Mouse (Mus musculus) adrenal gland, postnatal 25 days (tissue): Measurements from ENCODE around the gene Naip5. TPM values are rescaled to one million over a fixed set of nuclear protein-coding genes. Genes with fewer than 3 reads are reported as not detected.
"Not testable (repeated sequence)": the region's sequence is repeated elsewhere in the genome, so short reads cannot be mapped to it uniquely, and the experiment has no call there.

Experiments used
- DNase-seq: peaks from one replicate; pipeline ENCODE4 v3.0.0; 2021; ENCODE audit warnings: mixed read lengths
- long read RNA-seq: library from polyadenylated mRNA; stranded (forward); transcript quantifications from one replicate; pipeline ENCODE4 v2.0.0, GENCODE M21; 2021
- total RNA-seq: library from RNA; stranded (reverse); gene quantifications from 2 replicates; pipeline ENCODE4 v1.2.3, GENCODE M21; 2021

The Naip5 gene
- 7.7 and 13.4 TPM in 2 replicates for total RNA-seq
- long read RNA-seq, partial matches to known transcripts, result 1 of 2 reads
- long read RNA-seq, other reads (novel, unspliced or antisense), result 1 of 2 reads

DNA sequence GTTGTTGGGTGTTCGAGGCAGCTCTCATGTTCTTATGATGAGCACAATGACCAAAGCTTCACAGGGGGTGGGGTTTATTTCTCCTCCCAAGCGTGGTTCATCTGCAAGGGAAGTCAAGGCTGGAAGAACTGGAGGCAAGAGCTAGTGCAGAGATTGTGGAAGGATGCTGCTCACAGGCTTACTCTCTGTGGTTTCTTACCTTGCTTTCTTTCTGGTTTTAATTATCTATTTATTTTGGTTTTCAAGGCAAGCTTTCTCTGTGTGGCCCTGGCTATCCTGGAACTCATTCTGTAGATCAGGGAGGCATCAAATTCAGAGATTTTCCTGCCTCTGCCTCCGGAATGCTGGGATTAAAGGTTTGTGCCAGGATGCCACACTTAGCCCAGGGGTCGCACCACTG, at the start of gene Naip5:
Gene Naip5 (minus strand): TSS at position 101 of the 400 bp plus-strand sequence.
- DNase-seq, result not testable (repeated sequence)

DNA sequence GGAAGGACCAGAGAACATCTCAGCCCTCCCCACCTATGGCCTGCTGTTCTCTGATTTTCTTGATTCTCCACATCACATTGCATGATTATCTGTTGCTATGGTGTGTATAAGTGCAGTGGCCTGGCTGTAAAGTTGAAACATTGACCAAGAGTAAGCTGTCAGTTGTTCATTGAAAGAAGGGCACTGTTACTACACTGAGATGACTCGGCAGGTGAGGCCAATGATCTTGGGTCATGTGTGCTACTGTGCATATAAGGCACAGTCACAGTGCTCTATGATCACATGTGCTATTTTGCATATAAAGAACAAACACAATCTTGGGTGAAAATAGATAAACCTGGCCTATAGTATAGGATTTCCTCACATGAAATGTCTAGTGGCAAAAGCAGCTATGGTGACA, 38.5 kb upstream of the Naip5 start:
- no peak for DNase-seq

DNA sequence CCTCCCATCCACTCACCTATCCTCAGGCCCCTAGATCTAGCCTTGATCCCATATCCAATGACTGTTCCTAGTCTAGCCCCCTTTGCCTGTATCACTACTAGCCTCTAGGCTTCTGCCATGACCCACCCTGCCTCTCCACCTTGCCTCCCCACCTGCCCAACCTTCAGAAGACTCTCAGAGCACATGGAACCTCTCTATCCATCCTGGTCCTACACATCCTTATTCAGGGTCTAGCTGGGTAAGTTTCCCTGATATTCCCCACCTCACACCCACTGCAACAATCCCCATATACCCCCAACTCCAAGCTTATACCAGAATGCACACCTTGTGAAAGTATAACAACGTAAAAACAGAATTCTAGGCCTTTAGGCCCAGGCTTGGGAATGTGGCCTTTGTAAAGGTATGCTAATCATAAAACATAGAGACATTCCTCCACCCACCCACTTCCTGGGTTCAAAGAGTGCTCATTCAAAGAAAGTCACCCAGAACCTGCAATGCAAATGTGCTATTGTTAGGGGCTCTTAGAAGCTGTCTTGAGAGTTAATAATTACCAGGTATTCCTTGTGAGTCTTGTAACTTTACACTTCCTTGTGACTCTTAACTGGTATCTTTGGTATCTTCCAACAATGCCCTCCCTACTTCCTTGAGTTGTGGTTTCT, 25.5 kb upstream of the Naip5 start:
- not testable (repeated sequence) for DNase-seq

DNA sequence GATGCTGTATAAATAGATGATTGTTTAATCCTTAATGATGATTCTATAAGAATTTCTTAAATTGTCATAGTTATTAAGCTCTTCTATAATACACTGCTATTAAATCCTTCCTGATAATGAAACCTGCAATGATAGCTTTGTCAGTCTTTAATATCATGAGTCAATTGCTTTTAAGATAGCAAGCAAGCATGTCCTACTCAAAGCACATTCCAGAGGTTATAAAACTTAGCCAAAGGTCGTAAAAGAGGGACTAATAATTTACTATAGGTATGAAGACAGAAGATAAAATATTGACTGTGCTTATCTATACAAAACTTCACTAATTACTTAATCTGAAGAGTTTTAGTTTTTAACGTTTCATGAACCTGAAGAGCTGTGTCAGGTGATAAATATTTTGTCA, 10.9 kb upstream of the Naip5 start:
- not testable (repeated sequence) for DNase-seq

DNA sequence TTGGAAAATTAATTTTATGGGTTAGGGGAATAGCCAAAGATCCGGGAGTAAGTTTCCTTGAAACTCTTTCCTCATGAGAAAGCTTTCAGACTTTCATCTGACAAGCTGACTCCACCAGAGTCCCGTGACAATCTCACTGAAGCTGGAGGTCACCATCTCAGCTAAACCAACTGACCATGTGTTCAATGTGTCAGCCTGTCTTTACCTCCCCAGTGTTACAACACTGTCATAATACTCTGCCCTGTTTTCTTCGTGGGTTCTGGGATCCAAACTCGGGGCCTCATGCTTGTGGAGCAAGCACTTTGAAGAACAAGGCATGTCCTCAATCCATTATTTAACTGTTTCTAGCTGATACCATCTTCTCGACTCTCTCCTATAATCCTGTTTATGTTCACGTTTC, 9.8 kb upstream of the Naip5 start:
- not testable (repeated sequence) for DNase-seq

DNA sequence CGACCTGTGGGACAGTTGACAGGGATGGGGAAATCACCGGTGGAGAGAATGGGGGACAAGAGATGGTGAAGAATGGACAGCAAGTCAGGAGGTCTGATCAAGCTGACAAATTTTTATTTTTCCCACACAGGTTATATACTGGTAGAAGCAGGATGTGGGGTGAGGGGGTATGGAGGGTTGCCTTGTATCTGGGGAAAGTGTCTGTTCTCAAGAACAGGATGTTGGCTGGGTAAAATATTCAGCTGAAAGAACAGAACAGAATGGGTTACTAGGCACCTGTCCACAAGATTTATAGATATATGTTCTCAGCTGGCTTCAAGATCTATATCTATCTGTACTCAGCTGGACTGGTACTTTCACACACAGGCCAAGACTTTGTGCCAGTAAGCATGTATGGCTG, 5.8 kb upstream of the Naip5 start:
- DNase-seq, result not testable (repeated sequence)

DNA sequence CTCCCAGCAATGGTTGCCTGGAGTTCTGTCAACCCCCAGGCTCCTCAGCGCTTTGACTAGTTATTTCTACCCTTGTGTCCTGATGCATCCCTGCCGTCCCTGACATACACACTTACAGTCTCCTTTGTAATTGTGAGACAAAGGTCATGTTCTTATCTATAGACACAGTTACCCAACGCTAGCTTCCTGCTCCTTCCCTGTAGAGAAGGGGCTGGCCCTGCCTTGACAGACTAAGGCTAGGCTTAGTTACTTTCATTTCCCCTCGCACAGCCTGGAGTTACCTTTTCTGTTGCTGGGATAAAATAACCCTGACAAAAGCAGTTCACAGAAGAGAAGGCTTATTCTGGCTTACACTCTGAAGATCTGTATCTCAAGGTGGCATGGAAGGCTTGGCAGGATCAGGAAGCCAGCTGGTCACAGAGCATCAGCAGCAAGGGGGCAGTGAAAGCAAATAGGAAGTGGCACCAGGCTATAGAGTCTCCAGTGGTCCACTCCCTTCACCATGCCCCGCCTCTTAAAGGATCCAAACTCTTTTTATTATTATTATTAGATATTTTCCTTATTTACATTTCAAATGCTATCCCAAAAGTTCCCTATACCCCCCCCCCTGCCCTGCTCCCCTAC, 885 bp upstream of the Naip5 start:
- DNase-seq, result not testable (repeated sequence)

DNA sequence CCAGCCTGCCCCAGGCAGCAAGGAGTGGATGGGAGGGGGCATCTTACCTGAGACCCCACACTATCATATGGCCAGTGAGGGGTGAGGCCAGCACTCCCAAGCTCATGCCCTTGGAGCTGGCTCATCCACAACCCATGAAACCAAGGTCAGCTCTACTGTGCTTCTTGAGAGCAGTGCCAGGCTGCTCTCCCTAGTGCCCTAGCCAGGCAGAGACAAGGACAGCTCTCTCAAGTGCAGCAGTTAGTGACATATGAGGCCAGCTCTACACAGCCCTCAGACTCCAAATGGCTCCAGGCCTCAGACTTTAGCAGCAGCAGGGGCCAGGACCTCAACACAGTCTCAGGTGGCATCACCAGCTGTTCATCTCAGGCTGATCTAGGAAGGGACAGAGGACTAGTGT, 2.4 kb downstream of the Naip5 start:
- peak; percentile 5 for DNase-seq

DNA sequence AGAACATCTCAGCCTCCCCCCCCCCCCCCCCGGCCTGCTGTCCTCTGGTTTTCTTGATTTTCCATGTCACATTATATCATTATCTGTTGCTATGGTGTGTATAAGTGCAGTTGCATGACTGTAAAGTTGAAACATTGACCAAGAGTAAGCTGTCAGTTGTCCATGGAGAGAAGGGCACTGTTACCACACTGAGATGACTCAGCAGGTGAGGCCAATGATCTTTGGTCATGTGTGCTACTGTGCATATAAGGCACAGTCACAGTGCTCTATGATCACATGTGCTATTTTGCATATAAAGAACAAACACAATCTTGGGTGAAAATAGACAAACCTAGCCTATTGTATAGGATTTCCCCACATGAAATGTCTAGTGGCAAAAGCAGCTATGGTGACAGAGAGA, 32.4 kb downstream of the Naip5 start:
- not testable (repeated sequence) for DNase-seq

DNA sequence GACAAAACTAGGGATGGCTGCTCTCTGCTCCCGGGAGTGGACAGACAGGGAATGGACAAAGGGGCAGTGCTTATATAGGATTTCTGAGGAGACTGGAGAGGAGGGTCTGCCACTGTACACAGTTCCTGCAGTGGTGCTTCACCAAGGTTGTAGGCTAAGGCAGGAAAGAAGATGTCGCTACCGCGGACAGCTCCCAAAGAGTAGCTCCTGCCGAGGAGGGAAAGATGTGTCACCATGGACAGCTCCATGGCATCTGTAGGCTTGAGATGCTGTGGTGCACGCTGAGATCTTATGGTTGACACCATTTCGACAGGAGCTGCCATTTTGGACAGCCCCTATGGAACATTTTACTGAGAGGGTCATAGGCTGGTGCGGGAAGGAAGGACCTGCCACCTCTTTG, 35.6 kb downstream of the Naip5 start:
- peak; percentile 60 for DNase-seq

DNA sequence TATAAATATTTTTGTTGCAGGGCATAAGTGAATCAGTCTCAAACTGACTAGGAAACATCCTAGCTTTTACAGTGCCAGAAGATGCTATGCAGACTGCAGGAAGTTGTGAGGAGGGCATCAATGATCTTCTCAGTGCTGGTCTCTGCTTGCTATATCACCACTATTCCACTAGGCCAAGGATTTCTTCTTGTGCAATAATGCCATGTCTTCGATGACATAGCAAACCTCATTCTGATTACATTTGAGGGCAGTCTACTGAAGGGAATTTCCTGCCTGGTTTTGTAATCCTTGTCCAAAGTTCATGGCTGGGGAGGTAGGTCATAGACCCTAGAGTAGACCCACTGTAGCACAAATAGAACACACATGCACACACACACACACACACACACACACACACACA, 42.8 kb downstream of the Naip5 start:
- DNase-seq, result no peak

DNA sequence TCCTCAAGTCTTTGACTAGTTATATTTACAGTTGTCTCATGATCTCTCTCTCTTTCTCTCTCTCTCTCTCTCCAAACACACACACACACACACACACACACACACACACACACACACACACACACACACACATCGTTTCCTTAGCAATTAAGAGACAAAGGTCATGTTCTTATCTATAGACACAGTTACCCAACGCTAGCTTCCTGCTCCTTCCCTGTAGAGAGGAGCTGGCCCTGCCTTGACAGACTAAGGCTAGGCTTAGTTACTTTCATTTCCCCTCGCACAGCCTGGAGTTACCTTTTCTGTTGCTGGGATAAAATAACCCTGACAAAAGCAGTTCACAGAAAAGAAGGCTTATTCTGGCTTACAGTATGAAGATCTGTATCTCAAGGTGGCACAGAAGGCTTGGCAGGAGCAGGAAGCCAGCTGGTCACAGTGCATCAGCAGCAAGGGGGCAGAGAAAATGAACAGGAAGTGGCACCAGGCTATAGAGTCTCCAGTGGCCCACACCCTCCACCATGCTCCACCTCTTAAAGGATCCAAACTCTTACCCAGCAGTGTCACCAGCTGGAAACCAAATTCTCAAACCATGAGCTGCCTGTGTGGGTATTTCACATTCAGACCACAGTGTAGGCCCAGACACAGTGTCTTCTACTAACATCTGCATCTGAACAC, 44.3 kb downstream of the Naip5 start, which contains the start of gene Naip2:
Gene Naip2 (minus strand): TSS at position 434 of the 675 bp plus-strand sequence.
- DNase-seq, result not testable (repeated sequence)

DNA sequence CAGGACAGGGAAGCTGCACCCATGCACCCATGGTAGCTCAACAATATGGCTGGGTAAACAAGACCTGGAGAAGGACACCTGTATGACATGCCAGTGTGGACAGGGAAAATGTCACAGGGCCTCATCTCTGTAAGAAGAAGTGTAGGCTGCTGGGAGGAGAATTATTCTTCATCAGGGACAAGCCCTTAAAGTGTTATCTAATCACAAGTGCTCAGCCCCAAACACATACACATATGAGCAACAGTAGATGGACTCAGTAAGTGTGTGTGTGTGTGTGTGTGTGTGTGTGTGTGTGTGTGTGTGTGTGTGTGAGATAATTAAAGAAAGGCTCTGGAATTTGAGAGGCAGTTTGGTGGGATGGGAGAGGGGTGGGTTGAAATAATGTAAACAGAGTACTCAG, 45.3 kb downstream of the Naip5 start:
- no peak for DNase-seq

DNA sequence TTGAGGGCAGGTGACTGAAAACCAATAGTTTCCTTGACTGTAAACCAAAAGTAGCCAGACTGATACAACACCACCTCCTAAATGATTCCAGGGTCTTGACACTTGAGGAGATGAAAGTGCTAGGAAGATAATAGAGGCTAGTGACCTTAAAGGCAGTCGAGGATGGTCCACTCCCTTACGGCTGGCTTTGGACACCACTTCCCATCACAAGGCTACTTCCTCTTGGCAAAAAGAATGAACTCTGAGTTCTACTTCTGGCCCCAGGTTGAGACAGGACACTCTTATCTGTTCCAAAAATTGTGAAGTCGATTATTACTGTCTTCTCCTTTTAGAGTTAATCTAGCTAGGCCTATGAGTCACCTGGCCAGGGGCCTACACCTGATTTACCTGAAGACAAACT, 50.7 kb downstream of the Naip5 start:
- DNase-seq, result no peak

DNA sequence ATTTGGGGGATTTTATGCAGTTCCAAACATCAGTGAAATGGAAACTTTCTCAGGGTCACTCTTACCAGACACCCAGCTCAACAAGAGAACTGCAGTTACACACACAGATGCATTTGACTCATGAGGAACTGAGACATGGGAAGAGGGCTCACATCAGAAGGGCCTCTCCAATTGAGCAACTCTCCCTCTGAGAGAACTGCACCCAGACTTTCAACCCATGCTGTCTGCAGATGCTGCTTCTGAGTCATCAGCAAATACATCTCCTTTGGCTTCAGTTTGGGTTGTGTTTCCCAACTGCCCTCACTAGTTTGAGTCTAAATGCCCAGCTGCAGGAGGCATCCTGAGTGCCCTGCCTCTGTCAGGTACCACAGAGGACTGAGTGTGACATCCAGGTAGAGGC, 63.0 kb downstream of the Naip5 start:
- not testable (repeated sequence) for DNase-seq

DNA sequence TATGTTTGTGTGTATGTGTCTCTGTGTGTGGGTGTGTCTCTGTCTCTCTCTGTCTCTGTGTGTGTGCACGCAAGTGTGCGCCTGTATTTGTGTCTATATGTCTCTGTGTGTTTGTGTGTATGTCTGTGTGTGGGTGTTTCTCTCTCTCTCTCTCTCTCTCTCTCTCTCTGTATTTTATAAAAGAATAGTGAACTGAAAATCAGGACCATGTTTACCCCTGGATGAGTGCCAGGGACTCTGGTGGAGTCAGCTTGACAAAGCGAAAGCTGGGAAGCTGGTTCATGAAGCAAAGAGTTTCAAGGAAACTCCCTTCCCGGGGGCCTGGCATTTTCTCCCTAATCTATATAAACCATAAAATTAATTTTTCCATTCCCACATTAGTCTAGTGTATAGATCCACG, 71.8 kb downstream of the Naip5 start:
- not testable (repeated sequence) for DNase-seq

DNA sequence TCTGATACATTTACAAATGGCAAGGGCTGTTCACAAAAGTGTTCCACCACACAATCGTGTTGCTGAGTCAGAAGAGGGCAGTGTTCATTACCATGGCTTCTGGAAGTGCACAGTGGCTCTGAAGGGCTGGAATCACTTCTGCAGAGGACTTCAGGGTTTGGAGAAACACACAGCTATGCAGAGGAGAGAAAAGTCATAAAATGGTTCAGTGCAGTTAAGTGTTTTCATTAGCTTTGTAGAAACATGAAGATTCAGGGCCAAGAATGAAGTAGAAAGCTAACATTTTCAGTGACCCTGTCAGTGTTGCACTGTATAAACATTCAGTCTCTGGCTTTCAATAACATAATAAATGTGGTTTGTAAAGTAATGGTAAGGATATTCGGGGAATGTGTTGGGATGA, 79.7 kb downstream of the Naip5 start:
- not testable (repeated sequence) for DNase-seq

DNA sequence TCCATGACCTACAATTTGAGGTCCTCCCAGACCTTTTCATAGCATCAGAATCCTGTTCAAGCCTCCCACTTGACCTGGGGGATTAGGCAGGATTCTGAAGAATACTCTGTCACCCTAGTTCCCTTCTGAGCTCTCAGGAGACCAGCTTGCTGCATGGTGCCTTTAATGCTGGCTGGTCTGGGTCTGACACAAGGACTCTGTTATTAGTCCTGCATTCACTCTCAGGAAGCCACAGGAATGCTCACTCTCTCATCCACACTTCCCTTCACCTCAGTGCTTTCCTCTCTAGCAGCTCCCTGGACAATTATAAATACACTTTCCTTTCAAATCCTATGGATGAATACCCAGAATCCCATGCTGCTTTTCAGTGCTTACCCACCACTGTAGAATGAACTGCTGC, 83.7 kb downstream of the Naip5 start:
- DNase-seq, result not testable (repeated sequence)

Other genes with a start within 250 kb of the Naip5 start
- 59.2 and 65.5 TPM in 2 replicates for gene Mccc2, start 230.7 kb downstream of the Naip5 start, total RNA-seq
- 32.2 and 40.7 TPM in 2 replicates for gene Bdp1, start 142.3 kb downstream of the Naip5 start, total RNA-seq
- gene Serf1, start 138.3 kb downstream of the Naip5 start, total RNA-seq, result 25.6 and 34.4 TPM in 2 replicates
- 36.4 and 39.7 TPM in 2 replicates for gene Smn1, start 121.5 kb downstream of the Naip5 start, total RNA-seq
- 1.5 and 1.9 TPM in 2 replicates for gene Naip2, start 44.2 kb downstream of the Naip5 start, total RNA-seq
- gene Naip6, start 71.4 kb upstream of the Naip5 start, total RNA-seq, result 0.27 TPM in 1 of 2 replicates, not detected in the other
- 0.27 and 0.43 TPM in 2 replicates for gene Naip1, start 206.5 kb upstream of the Naip5 start, total RNA-seq
- gene Gtf2h2, start 246.3 kb upstream of the Naip5 start, total RNA-seq, result 37.6 and 39.8 TPM in 2 replicates